Mouse (Mus musculus): ENCODE results near the gene Gm10964. TPM values are rescaled to one million over a fixed set of nuclear protein-coding genes. Genes with fewer than 3 reads are reported as not detected.
"Not testable (repeated sequence)": the region's sequence is repeated elsewhere in the genome, so short reads cannot be mapped to it uniquely, and the experiment has no call there.

Gene Gm10964
- total RNA-seq, 2 experiments from 2014 or later = not detected

DNA sequence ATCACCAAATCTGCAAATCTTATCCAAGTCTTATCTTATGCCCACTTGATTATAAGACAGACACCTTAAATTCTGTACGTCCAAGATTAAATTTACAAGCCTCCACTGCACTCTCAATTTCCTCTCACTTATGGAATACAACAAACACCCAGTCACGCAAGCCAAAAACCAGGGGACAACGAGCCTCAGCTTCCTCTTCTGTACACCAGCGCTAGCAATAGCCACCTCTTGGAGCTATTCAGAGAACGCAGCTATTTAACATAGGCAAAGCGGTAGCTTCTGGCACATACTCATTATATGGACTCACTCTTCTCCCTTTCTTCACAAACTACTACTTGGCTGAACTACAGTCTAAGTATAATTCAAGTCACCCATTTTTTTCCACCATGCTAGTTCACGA is 40.0 kb downstream of the Gm10964 start:
- no peak for DNase-seq

DNA sequence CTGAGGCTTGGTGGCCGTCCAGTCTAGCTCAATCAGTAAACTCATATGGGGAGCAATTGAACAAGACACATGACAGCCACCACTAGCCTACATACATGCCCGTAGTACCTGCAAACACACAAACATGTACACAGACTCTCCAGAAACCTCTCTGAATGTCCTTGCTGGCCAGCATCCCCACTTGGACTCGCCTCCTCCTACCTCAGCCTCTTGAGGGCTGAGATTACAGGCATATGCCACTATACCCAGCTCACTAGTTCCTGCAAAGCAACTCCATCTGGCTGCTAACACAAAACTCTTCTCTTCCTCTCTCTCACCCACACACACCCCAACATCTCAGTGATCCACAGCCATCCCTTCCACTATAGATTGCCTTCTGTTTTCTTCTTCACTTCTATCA is 41.1 kb downstream of the Gm10964 start:
- no peak for DNase-seq

DNA sequence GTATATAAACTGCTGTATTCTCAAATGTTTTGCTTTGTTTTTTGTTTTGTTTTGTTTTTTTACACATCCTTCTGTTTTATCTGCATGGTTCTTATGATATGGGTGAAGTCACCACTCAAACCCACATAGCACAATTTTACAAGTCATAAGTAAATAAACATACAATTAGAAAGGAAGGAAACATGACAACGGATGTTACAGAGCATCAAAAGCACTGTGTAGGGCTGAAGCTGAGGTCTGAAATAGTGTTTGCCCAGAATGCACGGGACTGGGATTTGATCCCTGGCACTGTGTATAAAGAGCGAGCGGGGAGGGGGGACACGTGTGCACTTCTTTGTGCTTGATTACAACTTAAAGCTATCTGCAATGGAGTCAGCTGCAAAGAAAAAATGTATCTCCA is 41.6 kb downstream of the Gm10964 start:
- DNase-seq = no peak

DNA sequence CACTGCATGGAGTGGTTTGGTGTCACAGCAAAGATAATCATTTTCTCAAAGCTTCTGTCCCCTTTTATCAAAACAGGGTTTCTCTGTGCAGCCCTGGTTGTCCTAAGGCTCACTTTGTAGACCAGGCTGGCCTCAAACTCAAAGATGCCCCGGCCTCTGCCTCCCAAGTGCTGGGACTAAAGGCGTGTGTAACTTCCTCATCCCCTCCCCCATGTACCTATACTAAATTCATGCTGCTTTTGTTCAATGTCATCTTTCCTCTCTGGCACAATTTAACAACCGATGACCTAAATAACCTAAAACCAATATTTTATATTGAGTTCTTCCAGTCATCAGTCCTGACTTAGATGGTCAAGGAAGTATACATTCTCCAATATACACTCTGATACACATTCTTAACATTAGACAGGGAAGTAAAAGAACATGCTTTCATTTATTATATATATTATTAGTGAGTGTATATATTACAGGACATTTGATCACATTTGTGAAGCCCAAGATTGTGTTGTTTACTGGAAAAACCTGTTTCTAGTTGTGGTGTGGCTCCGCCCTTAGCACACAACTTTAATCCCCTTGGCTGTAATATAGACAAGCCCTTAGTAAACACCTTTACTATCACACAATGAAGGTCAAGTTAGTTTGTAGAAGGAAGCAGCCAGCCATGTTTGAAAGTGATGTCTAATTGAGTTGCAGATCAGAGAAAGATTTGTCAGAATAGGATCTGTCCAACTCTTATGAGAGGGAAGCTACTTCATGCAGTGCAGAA is 43.9 kb downstream of the Gm10964 start:
- DNase-seq = no peak

DNA sequence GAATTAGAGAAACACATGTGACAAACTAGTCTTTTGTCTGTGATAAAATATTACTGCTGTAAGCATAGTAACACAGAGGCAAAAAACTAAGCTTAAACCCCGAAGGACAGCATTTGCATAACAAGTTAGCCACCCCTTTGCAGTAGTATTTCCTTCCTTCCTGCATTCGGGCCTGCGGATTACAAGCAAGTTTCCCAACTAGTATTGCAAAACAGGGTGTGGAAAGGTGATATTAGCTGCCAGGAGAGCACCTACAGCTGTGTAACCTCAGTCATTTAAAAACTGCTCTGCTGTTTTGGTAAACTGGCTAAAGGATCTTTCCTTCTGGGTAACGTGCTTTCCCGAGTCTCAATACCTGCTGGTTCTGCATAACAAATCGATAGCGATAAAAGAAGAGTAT is 48.1 kb downstream of the Gm10964 start:
- peak; percentile 50 for DNase-seq

DNA sequence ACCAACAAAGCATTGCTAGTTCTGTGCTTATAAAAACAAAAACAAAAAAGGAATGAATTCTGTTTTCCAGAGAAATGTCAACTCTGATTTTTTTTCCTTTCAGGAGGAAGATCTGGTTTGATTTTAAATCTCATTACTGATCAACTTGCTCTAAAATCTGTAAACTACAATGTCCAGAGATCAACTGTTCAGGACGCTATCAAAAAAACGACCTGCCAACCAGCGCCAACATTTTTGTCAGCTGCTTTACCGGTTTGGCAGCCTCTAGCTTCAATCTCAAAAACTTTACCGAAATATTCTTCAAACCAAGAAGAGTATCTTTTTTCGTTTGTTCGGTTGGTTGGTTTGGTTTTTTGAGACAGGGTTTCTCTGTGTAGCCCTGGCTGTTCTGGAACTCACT is 49.9 kb downstream of the Gm10964 start:
- no peak for DNase-seq

DNA sequence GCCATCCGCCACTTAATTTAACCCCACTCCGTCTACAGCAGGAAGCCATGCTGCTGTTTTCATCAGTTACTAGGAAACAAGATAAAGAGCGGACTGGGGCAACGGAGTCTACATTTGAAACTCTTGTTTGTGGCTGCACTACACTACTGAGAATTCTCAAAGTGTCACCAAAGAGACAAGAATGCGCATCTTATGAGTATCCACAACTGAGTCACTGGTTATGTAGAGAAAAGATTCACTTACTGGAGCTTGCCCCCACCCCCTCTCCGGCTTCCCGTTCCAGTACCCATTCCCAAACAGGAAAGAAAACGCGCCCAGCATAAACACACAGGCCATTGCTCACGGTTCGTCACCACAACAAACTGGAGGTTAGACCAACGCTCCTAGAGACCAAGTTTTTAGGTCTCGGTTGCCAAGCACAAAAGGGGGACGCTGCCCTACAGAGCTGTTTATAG is 50.8 kb downstream of the Gm10964 start:
- peak; percentile 57 for DNase-seq

DNA sequence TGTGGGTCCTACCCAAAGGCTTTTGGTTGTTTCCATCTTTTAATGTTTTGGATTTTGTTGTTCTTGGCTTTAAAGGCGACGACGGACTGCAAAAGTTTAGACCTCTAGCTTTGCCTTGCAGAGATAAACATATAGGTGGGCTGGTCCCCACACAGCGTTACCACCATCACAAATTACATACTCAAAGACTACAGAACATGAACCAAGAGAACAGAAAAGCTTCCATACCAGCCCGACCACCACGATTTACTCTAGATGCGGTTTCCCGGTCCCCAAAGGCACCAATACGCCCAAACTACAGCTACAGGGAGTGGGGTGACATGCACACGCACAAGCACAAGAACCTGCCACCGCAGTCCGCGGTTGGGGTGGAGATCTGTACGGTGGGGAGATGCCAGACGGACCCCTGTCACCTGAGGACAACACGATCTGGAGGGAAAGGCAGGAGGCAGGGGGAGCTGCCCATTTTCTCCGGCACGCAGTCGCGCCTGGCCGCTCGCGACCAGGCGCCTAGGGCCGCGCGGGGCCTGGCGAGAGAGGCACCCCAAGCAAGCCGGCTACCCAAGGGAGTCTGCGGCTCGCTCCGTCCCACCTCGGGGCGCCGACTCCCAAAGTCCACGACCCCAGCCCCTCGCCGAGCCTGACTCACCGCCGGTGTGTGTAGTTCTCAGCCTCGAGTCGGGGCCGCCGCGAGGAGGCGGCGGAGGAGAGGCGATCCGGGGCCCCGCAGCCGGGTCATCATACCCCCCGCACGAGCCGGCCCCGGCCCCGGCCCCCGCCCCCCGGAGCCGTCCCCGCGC is 51.4 kb downstream of the Gm10964 start:
- DNase-seq = peak; percentile 56

DNA sequence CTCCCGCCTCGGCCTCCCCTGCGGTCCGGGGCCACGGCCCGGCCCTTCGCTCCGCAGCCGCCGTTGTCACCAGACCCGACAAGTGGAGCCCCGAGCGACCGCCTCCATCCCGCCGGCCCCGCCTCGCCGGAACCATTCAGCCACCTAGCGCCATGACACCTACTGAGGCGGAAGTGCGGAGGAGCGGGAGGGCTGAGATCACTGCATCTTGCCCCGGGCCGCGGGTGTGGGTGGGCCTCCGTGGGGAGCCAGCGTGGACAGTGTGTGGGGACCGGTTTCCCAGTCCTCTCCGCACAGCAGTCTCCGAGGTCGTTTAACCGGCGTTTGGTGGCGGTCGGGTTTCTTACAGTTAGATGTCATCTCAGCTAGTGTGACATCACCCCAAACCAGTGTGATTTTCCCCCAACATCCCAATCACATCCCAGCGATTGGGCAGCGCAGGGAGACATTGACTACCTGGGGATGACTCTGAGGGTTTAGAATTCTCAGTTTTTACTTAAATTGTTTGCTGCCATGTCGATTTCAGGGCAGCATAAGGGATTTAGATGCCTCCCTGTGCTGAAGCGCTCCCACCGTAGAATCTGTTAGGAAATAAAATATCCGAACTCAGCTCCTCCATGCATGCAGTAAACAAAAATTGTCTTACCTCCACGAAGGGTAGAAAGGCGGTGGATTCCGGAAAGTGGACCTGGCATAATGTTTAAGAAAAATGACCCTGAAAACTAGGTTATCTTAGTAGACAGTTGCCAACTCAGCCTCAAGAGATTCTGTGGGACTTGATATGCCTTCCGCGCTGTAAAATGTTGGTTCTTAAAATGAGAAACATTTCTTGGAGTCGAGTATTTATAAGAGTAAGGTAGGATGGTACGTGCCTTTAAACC is 52.3 kb downstream of the Gm10964 start, which contains the start of gene Hipk1:
Gene Hipk1 (minus strand): TSS at position 334 of the 881 bp plus-strand sequence.
- peak; percentile 96 for DNase-seq

DNA sequence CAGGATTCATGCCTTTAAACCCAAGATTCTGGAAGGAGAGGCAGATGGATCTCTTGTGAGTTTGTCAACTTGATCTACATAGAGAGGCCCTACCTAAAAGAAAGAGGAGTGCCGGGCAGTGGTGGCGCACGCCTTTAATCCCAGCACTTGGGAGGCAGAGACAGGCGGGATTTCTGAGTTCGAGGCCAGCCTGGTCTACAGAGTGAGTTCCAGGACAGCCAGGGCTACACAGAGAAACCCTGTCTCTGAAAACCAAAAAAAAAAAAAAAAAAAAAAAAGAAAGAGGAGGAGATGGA is 52.9 kb downstream of the Gm10964 start:
- DNase-seq = not testable (repeated sequence)

DNA sequence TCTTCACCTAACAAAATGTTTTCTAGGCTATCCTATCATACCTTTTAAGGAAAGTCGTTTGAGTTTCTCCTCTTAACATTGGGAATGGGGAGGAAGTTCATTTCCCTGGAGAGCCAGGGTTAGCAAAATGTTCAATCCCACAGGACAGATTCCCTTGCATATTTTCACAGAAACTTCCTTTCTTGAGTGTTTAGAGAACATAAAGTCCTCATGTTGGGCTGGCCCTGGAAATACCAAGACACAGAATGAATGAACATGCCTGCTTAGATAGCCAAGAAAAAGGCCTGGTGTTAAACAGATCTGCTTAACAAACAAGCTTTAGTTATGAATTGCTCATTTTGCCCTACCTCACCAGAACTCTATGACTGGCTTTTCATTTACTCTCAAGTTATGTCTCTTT is 53.4 kb downstream of the Gm10964 start:
- no peak for DNase-seq

Other genes with a start within 250 kb of the Gm10964 start
- under 1 TPM in 1 of 2 experiments, not detected in 1; 0.12 TPM for gene Syt6, start 164.1 kb upstream of the Gm10964 start, total RNA-seq (2021)
- gene Atg4a-ps, start 93.3 kb upstream of the Gm10964 start, total RNA-seq (2021) = 1 to 10 TPM in 1 of 2 experiments, under 1 TPM in 1; 0.39 to 2.0 TPM
- gene Olfml3, start 1.4 kb upstream of the Gm10964 start, total RNA-seq (2021) = 10 to 100 TPM; 15.9 to 17.5 TPM
- gene Hipk1, start 52.2 kb downstream of the Gm10964 start, total RNA-seq (2021) = 100 to 1,000 TPM; 128 to 162 TPM
- 10 to 100 TPM; 15.1 to 16.9 TPM for gene Dclre1b, start 70.1 kb downstream of the Gm10964 start, total RNA-seq (2021)
- 10 to 100 TPM; 18.8 to 23.7 TPM for gene Ap4b1, start 70.2 kb downstream of the Gm10964 start, total RNA-seq (2021)
- gene Gm43064, start 70.2 kb downstream of the Gm10964 start, total RNA-seq (2021) = under 1 TPM in 1 of 2 experiments, not detected in 1; 0.58 TPM
- gene Bcl2l15, start 93.2 kb downstream of the Gm10964 start, total RNA-seq (2021) = under 1 TPM in 1 of 2 experiments, not detected in 1; 0.36 TPM
- 1 to 10 TPM; 2.6 to 3.2 TPM for gene Ptpn22, start 120.4 kb downstream of the Gm10964 start, total RNA-seq (2021)
- gene Rsbn1, start 174.8 kb downstream of the Gm10964 start, total RNA-seq (2021) = 10 to 100 TPM; 16.0 to 17.7 TPM
- 10 to 100 TPM; 16.4 to 19.4 TPM for gene Phtf1, start 228.7 kb downstream of the Gm10964 start, total RNA-seq (2021)